Mouse (Mus musculus) limb, embryonic 11.5 days (tissue): ENCODE measurements around the gene Zcchc17. TPM values are rescaled to one million over a fixed set of nuclear protein-coding genes. Genes with fewer than 3 reads are reported as not detected.

Experiments
- ATAC-seq: fragments of 200-750 bp; cut with Nextera tagmentation; 2 replicates; pipeline ENCODE4 v1.8.0; 2017; ENCODE audit warnings: low read depth; ENCODE audit not compliant: insufficient number of reproducible peaks, low FRiP score, low TSS enrichment
- DNase-seq: peaks from one replicate; pipeline ENCODE4 v3.0.0-alpha.2; 2015; ENCODE audit warnings: low spot score
- H3K27ac ChIP-seq: fragments of 300-500 bp; sonication (generic); replicated peaks from 2 replicates; pipeline ENCODE4 v1.5.1; 2014; ENCODE audit warnings: low read depth, mild to moderate bottlenecking, low read length
- H3K27me3 ChIP-seq: fragments of 300-500 bp; sonication (generic); 2 replicates; pipeline ENCODE4 v1.6.1; 2014; ENCODE audit warnings: mild to moderate bottlenecking, low read length, mixed read lengths; ENCODE audit not compliant: control insufficient read depth, insufficient read depth
- H3K36me3 ChIP-seq: fragments of 300-500 bp; sonication (generic); 2 replicates; pipeline ENCODE4 v1.6.1; 2014; ENCODE audit warnings: mild to moderate bottlenecking, low read length, moderate library complexity, mixed read lengths; ENCODE audit not compliant: control insufficient read depth, insufficient read depth
- H3K4me1 ChIP-seq: fragments of 300-500 bp; sonication (generic); 2 replicates; pipeline ENCODE4 v1.6.1; 2014; ENCODE audit warnings: low read length, mixed read lengths; ENCODE audit not compliant: control insufficient read depth, insufficient read depth
- H3K4me2 ChIP-seq: fragments of 300-500 bp; sonication (generic); 2 replicates; pipeline ENCODE4 v1.6.1; 2014; ENCODE audit warnings: low read depth, mild to moderate bottlenecking, moderate library complexity; ENCODE audit not compliant: severe bottlenecking
- H3K4me3 ChIP-seq: fragments of 300-500 bp; sonication (generic); 2 replicates; pipeline ENCODE4 v1.5.1; 2014; ENCODE audit warnings: low read depth, low read length
- H3K9ac ChIP-seq: fragments of 300-500 bp; sonication (generic); 2 replicates; pipeline ENCODE4 v1.6.1; 2014; ENCODE audit warnings: mild to moderate bottlenecking, low read length
- H3K9me3 ChIP-seq: fragments of 300-500 bp; sonication (generic); 2 replicates; pipeline ENCODE4 v1.6.1; 2016; ENCODE audit warnings: low read length; ENCODE audit not compliant: control insufficient read depth
- WGBS: fragments of 180-500 bp; shearing (Covaris S2); extraction: QIAGEN DNeasy Blood & Tissue Kit; methylation state at CpG from one replicate; pipeline ENCODE4 v1.1.7; 2014; 5-methylcytosine and 5-hydroxymethylcytosine counted together
- polyA plus RNA-seq: library from polyadenylated mRNA; unstranded; fragments of >200 nt; fragmentation: Nextera tagmentation; extraction: Ambion mirVana; gene quantifications from 2 replicates; pipeline ENCODE4 v1.2.1, GENCODE M21; 2014

Gene Zcchc17
- polyA plus RNA-seq, 1 experiment from 2014 or later = 88.9 TPM

GRCm38 (mm10) chr4:130292271-130292670 lies 67.5 kb downstream of the Zcchc17 start:
- peak; percentile 94 for DNase-seq
- WGBS = 8% methylated on average over 4 of the region's 4 CpGs
- ATAC-seq = 0 out of 2 replicates have a peak, but pooled peaks have one; percentile 39

GRCm38 (mm10) chr4:130289824-130290223 lies 69.9 kb downstream of the Zcchc17 start:
- ATAC-seq (no peak), DNase-seq (no peak)
- Histone ChIP-seq H3K9me3 (no peaks in the 10 kb centered on the region), H3K9ac (no peak overlapping the region), H3K4me1 (no peaks in the 10 kb centered on the region), H3K27me3 (no peaks in the 10 kb centered on the region), H3K4me3 (no peak overlapping the region), H3K27ac (no peak overlapping the region), H3K36me3 (no peaks in the 10 kb centered on the region), H3K4me2 (no peak overlapping the region)
- WGBS = 72% methylated on average over 3 of the region's 3 CpGs

More at GRCm38 (mm10) chr4:130292271-130292670, 67.5 kb downstream of the Zcchc17 start:
- H3K4me1 ChIP-seq = no peaks in the 10 kb centered on the region
- H3K27me3 ChIP-seq = no peaks in the 10 kb centered on the region
- H3K4me3 ChIP-seq = no peak overlapping the region
- no peak overlapping the region for H3K9ac ChIP-seq
- H3K9me3 ChIP-seq = no peaks in the 10 kb centered on the region
- H3K4me2 ChIP-seq = no peak overlapping the region
- H3K36me3 ChIP-seq = no peaks in the 10 kb centered on the region
- no peak overlapping the region for H3K27ac ChIP-seq

GRCm38 (mm10) chr4:130286531-130286930 lies 73.2 kb downstream of the Zcchc17 start:
- Histone ChIP-seq H3K4me1 (no peaks in the 10 kb centered on the region), H3K36me3 (no peaks in the 10 kb centered on the region), H3K9ac (no peak overlapping the region), H3K27ac (no peak overlapping the region), H3K4me2 (no peak overlapping the region), H3K9me3 (no peaks in the 10 kb centered on the region), H3K27me3 (no peaks in the 10 kb centered on the region), H3K4me3 (no peak overlapping the region)
- ATAC-seq (no peak), DNase-seq (no peak)
- 33% methylated on average over 3 of the region's 3 CpGs for WGBS

GRCm38 (mm10) chr4:130283826-130284225 lies 75.9 kb downstream of the Zcchc17 start:
- H3K4me1 ChIP-seq = no peaks in the 10 kb centered on the region
- no peaks in the 10 kb centered on the region for H3K36me3 ChIP-seq
- no peaks in the 10 kb centered on the region for H3K9me3 ChIP-seq
- no peak overlapping the region for H3K4me2 ChIP-seq
- WGBS = 87% methylated on average over 9 of the region's 9 CpGs
- no peak overlapping the region for H3K4me3 ChIP-seq
- ATAC-seq (no peak), DNase-seq (no peak)
- no peak overlapping the region for H3K27ac ChIP-seq
- H3K27me3 ChIP-seq = no peaks in the 10 kb centered on the region
- H3K9ac ChIP-seq = no peak overlapping the region

GRCm38 (mm10) chr4:130282856-130283255 lies 76.9 kb downstream of the Zcchc17 start:
- Histone ChIP-seq H3K27ac (no peak overlapping the region), H3K4me1 (no peaks in the 10 kb centered on the region), H3K4me2 (no peak overlapping the region), H3K9me3 (no peaks in the 10 kb centered on the region), H3K9ac (no peak overlapping the region), H3K27me3 (no peaks in the 10 kb centered on the region), H3K36me3 (no peaks in the 10 kb centered on the region), H3K4me3 (no peak overlapping the region)
- WGBS = 54% methylated on average over 5 of the region's 5 CpGs
- ATAC-seq (no peak), DNase-seq (no peak)

GRCm38 (mm10) chr4:130279105-130279504 lies 80.6 kb downstream of the Zcchc17 start, which contains the start of gene Serinc2:
TSS of gene Serinc2 (minus strand) at chr4:130279205.
- Histone ChIP-seq H3K4me2 (no peak within 1 kb of the TSS), H3K27ac (no peak within 1 kb of the TSS), H3K27me3 (0 out of 2 replicates have a peak, but pooled peaks cover 5% of the 10 kb centered on the region), H3K9me3 (no peaks in the 10 kb centered on the region), H3K4me1 (no peaks in the 10 kb centered on the region), H3K36me3 (no peaks in the 10 kb centered on the region), H3K4me3 (no peak within 1 kb of the TSS), H3K9ac (no peak within 1 kb of the TSS)
- DNase-seq (no peak), ATAC-seq (no peak)
- 64% methylated on average over 2 of the region's 2 CpGs for WGBS

GRCm38 (mm10) chr4:130276573-130277176 lies 83.1 kb downstream of the Zcchc17 start:
- Histone ChIP-seq H3K36me3 (no peaks in the 10 kb centered on the region), H3K4me1 (peaks cover 6% of the 10 kb centered on the region; the same call in 1 of the 2 replicates), H3K4me3 (no peak overlapping the region), H3K9me3 (no peaks in the 10 kb centered on the region), H3K4me2 (no peak overlapping the region), H3K27ac (no peak overlapping the region), H3K27me3 (0 out of 2 replicates have a peak, but pooled peaks cover 5% of the 10 kb centered on the region), H3K9ac (no peak overlapping the region)
- ATAC-seq (no peak), DNase-seq (no peak)
- WGBS = 52% methylated on average over 7 of the region's 7 CpGs

GRCm38 (mm10) chr4:130275823-130276105 lies 84.0 kb downstream of the Zcchc17 start:
- H3K4me3 ChIP-seq = peak overlapping the region; percentile 79
- peaks cover 6% of the 10 kb centered on the region; the same call in 1 of the 2 replicates for H3K4me1 ChIP-seq
- 0 out of 2 replicates have a peak, but pooled peaks cover 5% of the 10 kb centered on the region for H3K27me3 ChIP-seq

More at GRCm38 (mm10) chr4:130275823-130276105, 84.0 kb downstream of the Zcchc17 start:
- Histone ChIP-seq H3K36me3 (no peaks in the 10 kb centered on the region), H3K27ac (no peak overlapping the region), H3K9ac (no peak overlapping the region), H3K4me2 (peak overlapping the region; percentile 84), H3K9me3 (no peaks in the 10 kb centered on the region)
- WGBS = 52% methylated on average over 5 of the region's 5 CpGs
- DNase-seq (no peak), ATAC-seq (no peak)
